Mouse (Mus musculus) CD4-positive helper T cell, adult 2 months (primary cell): ENCODE data around the gene Ttc24.

ENCODE experiments used
- DNase-seq: peaks from one replicate; pipeline ENCODE4 v3.0.0-alpha.2; 2012; ENCODE audit warnings: low read depth, missing footprints, low spot score

Ttc24 gene

DNA sequence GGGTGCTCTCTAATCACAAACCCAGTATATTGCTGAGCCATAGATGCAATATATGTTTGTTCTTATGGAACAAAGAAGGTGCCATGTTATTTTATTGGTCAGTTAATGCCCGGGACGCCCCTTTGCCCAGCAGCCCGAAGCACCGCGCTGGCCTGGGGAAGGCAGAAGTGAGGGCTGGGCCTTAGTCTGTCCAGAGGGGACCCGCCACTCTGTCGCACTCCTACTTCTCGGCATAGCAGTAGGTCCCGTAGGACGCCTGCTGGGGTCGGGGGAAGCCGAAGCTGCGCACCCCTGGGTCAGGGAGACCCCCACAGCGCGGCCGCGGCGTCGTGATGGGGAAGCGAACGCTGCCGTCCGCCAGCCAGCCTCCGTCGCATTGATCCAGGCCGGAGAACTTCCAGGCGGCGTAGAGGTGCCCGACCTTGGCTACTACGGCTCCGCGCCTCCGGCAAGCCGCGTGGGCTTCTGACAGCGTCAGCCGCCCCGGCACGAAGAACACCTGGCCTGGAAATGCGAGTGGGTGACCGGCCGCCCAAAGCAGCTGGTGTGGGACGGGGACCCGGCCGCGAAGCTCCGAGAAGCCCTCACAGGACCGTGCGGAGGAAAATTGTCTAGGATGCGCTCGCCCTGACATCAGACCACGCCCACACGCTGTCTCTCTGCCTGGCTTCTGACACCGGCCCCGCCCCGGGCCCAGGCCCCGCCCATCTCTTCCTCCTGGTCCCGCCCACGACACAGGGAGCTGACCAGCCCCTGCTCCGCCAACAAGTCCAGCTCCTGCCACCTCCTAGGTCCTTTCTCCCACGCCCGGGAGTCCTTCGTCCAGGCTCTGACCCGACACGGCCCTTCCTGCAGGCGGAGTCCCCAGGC is 55.5 kb downstream of the Ttc24 start:
- peak; percentile 85 for DNase-seq
